Mouse (Mus musculus) frontal cortex, adult (tissue): ENCODE data around the gene Lmna.

Experiments
- ATAC-seq: cut with Nextera tagmentation; 2 replicates; pipeline ENCODE4 v1.9.2; 2017; ENCODE audit warnings: mild to moderate bottlenecking, moderate library complexity, mixed read lengths; ENCODE audit not compliant: low TSS enrichment

Lmna gene

GRCm38 (mm10) chr3:88509692-88510420 is at the start of gene Lmna:
TSS of gene Lmna (minus strand) at chr3:88509956.
- peak; percentile 90 for ATAC-seq

- no peak for ATAC-seq
Measured at GRCm38 (mm10) chr3:88556616-88557015, 46.9 kb upstream of the Lmna start.

GRCm38 (mm10) chr3:88555731-88556130 is 46.0 kb upstream of the Lmna start:
- no peak for ATAC-seq

GRCm38 (mm10) chr3:88555069-88555605 is 45.4 kb upstream of the Lmna start:
- no peak for ATAC-seq

- peak; percentile 34 for ATAC-seq
Measured at GRCm38 (mm10) chr3:88553880-88554586, 44.3 kb upstream of the Lmna start.

- peak; percentile 15 for ATAC-seq
Measured at GRCm38 (mm10) chr3:88553525-88553879, 43.7 kb upstream of the Lmna start, which contains the start of gene Ubqln4. TSS of gene Ubqln4 (plus strand) at chr3:88553758.

GRCm38 (mm10) chr3:88552676-88553524 is 43.1 kb upstream of the Lmna start, which contains the start of gene Lamtor2:
TSS of gene Lamtor2 (minus strand) at chr3:88553074.
- peak; percentile 90 for ATAC-seq

- ATAC-seq = no peak
Measured at GRCm38 (mm10) chr3:88552082-88552645, 42.4 kb upstream of the Lmna start.

GRCm38 (mm10) chr3:88551586-88551985 is 41.8 kb upstream of the Lmna start:
- ATAC-seq = no peak

GRCm38 (mm10) chr3:88548180-88548917 is 38.6 kb upstream of the Lmna start, which contains the start of gene Rab25:
TSS of gene Rab25 (minus strand) at chr3:88548300.
- no peak for ATAC-seq

- ATAC-seq = no peak
Measured at GRCm38 (mm10) chr3:88546674-88547418, 37.1 kb upstream of the Lmna start.

GRCm38 (mm10) chr3:88544955-88545591 is 35.3 kb upstream of the Lmna start:
- no peak for ATAC-seq

- no peak for ATAC-seq
Measured at GRCm38 (mm10) chr3:88544514-88544913, 34.8 kb upstream of the Lmna start.

GRCm38 (mm10) chr3:88543651-88544410 is 34.1 kb upstream of the Lmna start:
- ATAC-seq = no peak

- ATAC-seq = no peak
Measured at GRCm38 (mm10) chr3:88543174-88543573, 33.4 kb upstream of the Lmna start.

- no peak for ATAC-seq
Measured at GRCm38 (mm10) chr3:88542486-88542885, 32.7 kb upstream of the Lmna start.

- no peak for ATAC-seq
Measured at GRCm38 (mm10) chr3:88541622-88542401, 32.1 kb upstream of the Lmna start.

- no peak for ATAC-seq
Measured at GRCm38 (mm10) chr3:88540085-88540484, 30.3 kb upstream of the Lmna start.
